Mouse (Mus musculus): ENCODE data around the gene Frmd6. TPM values are rescaled to one million over a fixed set of nuclear protein-coding genes. Genes with fewer than 3 reads are reported as not detected.

Frmd6 gene
- total and polyA plus RNA-seq, 2 experiments from 2014 or later = 5.9 to 7.2 TPM

DNA sequence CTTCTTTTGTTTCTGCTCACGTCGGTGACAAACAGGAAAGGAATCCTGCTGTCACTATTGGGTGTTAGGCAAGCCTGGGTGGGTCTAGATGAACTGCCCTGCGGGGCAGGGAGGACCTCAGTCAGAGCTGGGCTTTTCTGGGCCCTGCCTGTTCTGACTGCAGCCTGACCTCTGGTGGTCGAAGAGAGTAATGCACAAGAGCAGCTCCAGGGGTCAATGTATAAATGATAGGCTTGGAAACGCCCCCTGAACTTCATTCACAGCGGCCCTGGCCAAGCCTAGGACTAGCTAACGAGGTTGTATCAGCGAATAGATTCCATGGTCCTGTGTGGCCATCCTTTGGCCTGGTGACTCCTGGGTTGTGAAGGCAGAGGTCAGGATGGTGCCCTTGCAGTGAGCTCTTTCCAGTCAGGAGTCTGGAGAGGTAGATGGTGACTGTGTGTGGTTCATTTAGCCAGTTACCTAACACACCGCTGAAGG, 85.0 kb downstream of the Frmd6 start:
- H3K27ac ChIP-seq (ENCODE audit: low read depth, low read length) = no peak overlapping the region
- no peaks in the 10 kb centered on the region for H3K4me1 ChIP-seq (ENCODE audit: insufficient read depth, low read length)
- H3K9ac ChIP-seq (replicated peaks; ENCODE audit: low read length, poor library complexity, severe bottlenecking) = no peak overlapping the region
- H3K9me3 ChIP-seq (ENCODE audit: low read length) = no peaks in the 10 kb centered on the region
- no peaks in the 10 kb centered on the region for H3K36me3 ChIP-seq (ENCODE audit: insufficient read depth, low read length)
- ATAC-seq (ENCODE audit: low FRiP score) (peak; percentile 66), DNase-seq (ENCODE audit: low spot score) (peak; percentile 79)
- peak; percentile 90 for TF ChIP-seq CTCF (IDR thresholded peaks at IDR 0.05)
- H3K4me2 ChIP-seq (ENCODE audit: low read depth, low read length, poor library complexity, severe bottlenecking) = no peak overlapping the region
- H3K27me3 ChIP-seq (ENCODE audit: insufficient read depth, low read length) = no peaks in the 10 kb centered on the region
- WGBS = 10% methylated on average over 9 of the region's 9 CpGs
- no peak overlapping the region for H3K4me3 ChIP-seq (ENCODE audit: low read depth, low read length)

DNA sequence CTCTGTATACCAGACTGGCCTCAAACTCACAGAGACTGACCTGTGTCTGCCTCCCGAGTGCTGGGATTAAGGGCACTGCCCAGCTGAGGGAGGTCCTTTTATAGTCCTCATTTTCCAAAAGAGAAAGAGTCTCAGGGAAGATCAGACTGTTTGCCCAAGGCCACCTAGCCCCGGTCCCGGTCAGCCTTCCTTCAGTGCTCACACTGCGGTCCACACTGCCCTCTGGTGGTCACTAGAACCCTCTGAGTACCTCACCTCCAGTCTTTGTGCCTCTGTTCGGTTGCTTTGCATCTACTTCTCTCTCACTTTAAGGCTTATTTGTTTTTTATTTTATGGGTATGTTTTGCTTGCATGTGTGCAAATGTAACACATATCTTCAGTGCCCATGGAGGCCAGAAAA, 85.7 kb downstream of the Frmd6 start:
- Histone ChIP-seq H3K36me3 (ENCODE audit: insufficient read depth, low read length) (no peaks in the 10 kb centered on the region), H3K27me3 (ENCODE audit: insufficient read depth, low read length) (no peaks in the 10 kb centered on the region), H3K27ac (ENCODE audit: low read depth, low read length) (no peak overlapping the region), H3K4me3 (ENCODE audit: low read depth, low read length) (no peak overlapping the region), H3K4me1 (ENCODE audit: insufficient read depth, low read length) (no peaks in the 10 kb centered on the region), H3K9ac (replicated peaks; ENCODE audit: low read length, poor library complexity, severe bottlenecking) (no peak overlapping the region), H3K4me2 (ENCODE audit: low read depth, low read length, poor library complexity, severe bottlenecking) (no peak overlapping the region), H3K9me3 (ENCODE audit: low read length) (no peaks in the 10 kb centered on the region)
- 8% methylated on average over 5 of the region's 5 CpGs for WGBS
- peak; percentile 86 for DNase-seq (ENCODE audit: low spot score)
- ATAC-seq (ENCODE audit: low FRiP score) = no peak
- TF ChIP-seq CTCF (IDR thresholded peaks at IDR 0.05) = peak; percentile 95

DNA sequence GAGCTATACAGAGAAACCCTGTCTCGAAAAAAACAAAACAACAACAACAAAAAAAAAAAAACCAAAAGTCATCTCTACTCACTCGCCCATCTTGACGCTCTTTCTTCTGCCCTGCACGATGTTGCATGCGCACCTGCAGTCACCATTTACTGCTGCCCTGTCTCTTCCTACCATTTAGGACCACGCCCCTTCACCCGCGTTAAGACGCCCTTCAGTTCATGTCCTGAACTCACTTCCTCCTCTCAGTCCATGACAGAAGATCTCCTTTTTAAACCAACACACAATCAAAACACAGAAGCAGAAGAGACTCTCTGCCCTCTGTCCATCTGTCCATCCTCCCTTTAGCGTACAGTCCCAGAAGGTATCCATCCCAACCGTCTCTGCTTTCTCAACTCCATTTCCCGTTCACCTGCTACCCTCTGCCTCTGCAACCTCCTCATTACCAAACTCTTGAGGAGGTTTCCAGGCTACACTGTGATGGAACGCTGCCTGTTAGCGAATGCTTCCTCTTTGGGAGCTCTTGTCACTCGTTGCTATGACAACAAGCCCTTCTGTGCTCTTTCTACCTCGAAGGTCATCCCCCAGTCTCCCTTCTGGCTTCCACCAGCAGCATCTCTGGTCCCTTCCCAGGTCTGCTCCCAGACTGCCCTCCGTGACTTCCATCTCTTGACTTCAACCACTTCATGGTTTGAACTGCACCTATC, 86.5 kb downstream of the Frmd6 start:
- no peak overlapping the region for H3K27ac ChIP-seq (ENCODE audit: low read depth, low read length)
- no peak for TF ChIP-seq CTCF (IDR thresholded peaks at IDR 0.05)
- H3K4me1 ChIP-seq (ENCODE audit: insufficient read depth, low read length) = no peaks in the 10 kb centered on the region
- no peak overlapping the region for H3K4me2 ChIP-seq (ENCODE audit: low read depth, low read length, poor library complexity, severe bottlenecking)
- ATAC-seq (ENCODE audit: low FRiP score) = no peak
- WGBS = 59% methylated on average over 17 of the region's 17 CpGs
- DNase-seq (ENCODE audit: low spot score) = peak; percentile 44
- H3K27me3 ChIP-seq (ENCODE audit: insufficient read depth, low read length) = no peaks in the 10 kb centered on the region
- no peaks in the 10 kb centered on the region for H3K36me3 ChIP-seq (ENCODE audit: insufficient read depth, low read length)
- H3K9me3 ChIP-seq (ENCODE audit: low read length) = no peaks in the 10 kb centered on the region
- H3K9ac ChIP-seq (replicated peaks; ENCODE audit: low read length, poor library complexity, severe bottlenecking) = no peak overlapping the region
- no peak overlapping the region for H3K4me3 ChIP-seq (ENCODE audit: low read depth, low read length)

DNA sequence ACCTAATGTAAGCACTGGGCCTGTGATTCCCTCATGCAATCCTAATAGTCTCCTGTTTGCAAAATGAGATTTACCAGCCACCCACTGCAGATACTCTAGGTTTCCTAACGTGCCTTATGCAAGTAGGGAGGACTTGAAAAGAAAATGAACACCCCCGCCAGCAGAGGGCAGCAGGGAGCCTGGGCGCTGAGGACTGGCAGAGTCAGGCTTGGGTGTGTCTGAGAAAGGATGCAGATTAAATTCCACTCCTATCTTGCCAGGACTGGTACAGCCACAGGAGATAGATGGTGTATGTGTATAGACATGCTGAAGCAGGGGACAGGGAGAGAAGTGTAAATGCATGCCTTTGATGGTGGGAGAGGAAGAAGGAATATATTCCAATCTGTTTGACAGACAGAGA, 88.1 kb downstream of the Frmd6 start:
- Histone ChIP-seq H3K36me3 (ENCODE audit: insufficient read depth, low read length) (no peaks in the 10 kb centered on the region), H3K4me1 (ENCODE audit: insufficient read depth, low read length) (no peaks in the 10 kb centered on the region), H3K4me3 (ENCODE audit: low read depth, low read length) (no peak overlapping the region), H3K4me2 (ENCODE audit: low read depth, low read length, poor library complexity, severe bottlenecking) (no peak overlapping the region), H3K27ac (ENCODE audit: low read depth, low read length) (no peak overlapping the region), H3K9ac (replicated peaks; ENCODE audit: low read length, poor library complexity, severe bottlenecking) (no peak overlapping the region), H3K27me3 (ENCODE audit: insufficient read depth, low read length) (no peaks in the 10 kb centered on the region), H3K9me3 (ENCODE audit: low read length) (no peaks in the 10 kb centered on the region)
- peak; percentile 60 for TF ChIP-seq CTCF (IDR thresholded peaks at IDR 0.05)
- ATAC-seq (ENCODE audit: low FRiP score) (no peak), DNase-seq (ENCODE audit: low spot score) (no peak)
- WGBS = 60% methylated on average over 3 of the region's 3 CpGs

DNA sequence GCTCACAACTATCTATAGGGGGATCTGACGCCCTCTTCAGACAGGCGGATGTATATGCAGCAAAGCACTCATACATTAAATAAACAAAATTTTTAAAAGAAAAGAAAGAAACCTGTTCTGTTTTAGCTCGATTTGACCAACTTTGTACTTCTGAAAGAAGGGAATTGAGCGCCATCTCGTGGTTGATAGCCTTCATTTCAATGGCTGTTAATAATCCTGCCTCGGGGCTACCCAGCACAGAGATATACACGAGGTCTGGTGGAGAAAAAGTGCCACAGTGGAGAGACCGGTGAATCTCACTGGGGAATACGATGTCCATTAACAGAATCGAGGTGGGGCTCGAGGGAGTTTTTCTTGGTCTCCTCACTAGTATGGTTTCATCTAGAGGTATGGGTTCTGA, 89.1 kb downstream of the Frmd6 start:
- TF ChIP-seq CTCF (IDR thresholded peaks at IDR 0.05) = peak; percentile 84
- ATAC-seq (ENCODE audit: low FRiP score) (no peak), DNase-seq (ENCODE audit: low spot score) (peak; percentile 82)
- WGBS = 51% methylated on average over 11 of the region's 11 CpGs
- Histone ChIP-seq H3K36me3 (ENCODE audit: insufficient read depth, low read length) (no peaks in the 10 kb centered on the region), H3K4me2 (ENCODE audit: low read depth, low read length, poor library complexity, severe bottlenecking) (no peak overlapping the region), H3K9me3 (ENCODE audit: low read length) (no peaks in the 10 kb centered on the region), H3K9ac (replicated peaks; ENCODE audit: low read length, poor library complexity, severe bottlenecking) (no peak overlapping the region), H3K27me3 (ENCODE audit: insufficient read depth, low read length) (no peaks in the 10 kb centered on the region), H3K4me3 (ENCODE audit: low read depth, low read length) (no peak overlapping the region), H3K4me1 (ENCODE audit: insufficient read depth, low read length) (no peaks in the 10 kb centered on the region), H3K27ac (ENCODE audit: low read depth, low read length) (no peak overlapping the region)

DNA sequence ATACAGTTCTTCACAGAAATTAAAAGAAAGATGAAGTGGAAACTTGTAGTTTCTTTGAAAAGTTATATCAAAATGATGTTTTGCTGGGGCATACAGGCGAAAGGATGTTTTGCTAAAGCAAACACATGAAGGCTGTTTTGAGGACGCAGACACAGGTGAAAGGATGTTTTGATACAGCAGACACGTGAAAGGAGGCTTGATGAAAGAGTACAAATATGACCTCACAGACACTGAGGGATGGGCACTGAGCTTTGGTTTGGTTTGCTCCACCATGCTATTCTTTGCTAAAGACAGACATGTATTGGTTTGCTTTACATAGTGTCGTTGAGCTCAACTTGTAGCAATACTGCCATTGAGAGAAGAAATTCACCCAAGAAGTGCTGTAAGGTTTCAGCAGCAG, 104.5 kb downstream of the Frmd6 start:
- H3K36me3 ChIP-seq (ENCODE audit: insufficient read depth, low read length) = no peaks in the 10 kb centered on the region
- ATAC-seq (ENCODE audit: low FRiP score) (no peak), DNase-seq (ENCODE audit: low spot score) (no peak)
- no peaks in the 10 kb centered on the region for H3K4me1 ChIP-seq (ENCODE audit: insufficient read depth, low read length)
- H3K27me3 ChIP-seq (ENCODE audit: insufficient read depth, low read length) = no peaks in the 10 kb centered on the region
- 86% methylated on average over 4 of the region's 4 CpGs for WGBS
- H3K9ac ChIP-seq (replicated peaks; ENCODE audit: low read length, poor library complexity, severe bottlenecking) = no peak overlapping the region
- no peak for TF ChIP-seq CTCF (IDR thresholded peaks at IDR 0.05)
- no peak overlapping the region for H3K4me2 ChIP-seq (ENCODE audit: low read depth, low read length, poor library complexity, severe bottlenecking)
- H3K4me3 ChIP-seq (ENCODE audit: low read depth, low read length) = no peak overlapping the region
- no peak overlapping the region for H3K27ac ChIP-seq (ENCODE audit: low read depth, low read length)
- H3K9me3 ChIP-seq (ENCODE audit: low read length) = no peaks in the 10 kb centered on the region
